Mouse (Mus musculus): ENCODE data around the gene Ccdc158.

DNA sequence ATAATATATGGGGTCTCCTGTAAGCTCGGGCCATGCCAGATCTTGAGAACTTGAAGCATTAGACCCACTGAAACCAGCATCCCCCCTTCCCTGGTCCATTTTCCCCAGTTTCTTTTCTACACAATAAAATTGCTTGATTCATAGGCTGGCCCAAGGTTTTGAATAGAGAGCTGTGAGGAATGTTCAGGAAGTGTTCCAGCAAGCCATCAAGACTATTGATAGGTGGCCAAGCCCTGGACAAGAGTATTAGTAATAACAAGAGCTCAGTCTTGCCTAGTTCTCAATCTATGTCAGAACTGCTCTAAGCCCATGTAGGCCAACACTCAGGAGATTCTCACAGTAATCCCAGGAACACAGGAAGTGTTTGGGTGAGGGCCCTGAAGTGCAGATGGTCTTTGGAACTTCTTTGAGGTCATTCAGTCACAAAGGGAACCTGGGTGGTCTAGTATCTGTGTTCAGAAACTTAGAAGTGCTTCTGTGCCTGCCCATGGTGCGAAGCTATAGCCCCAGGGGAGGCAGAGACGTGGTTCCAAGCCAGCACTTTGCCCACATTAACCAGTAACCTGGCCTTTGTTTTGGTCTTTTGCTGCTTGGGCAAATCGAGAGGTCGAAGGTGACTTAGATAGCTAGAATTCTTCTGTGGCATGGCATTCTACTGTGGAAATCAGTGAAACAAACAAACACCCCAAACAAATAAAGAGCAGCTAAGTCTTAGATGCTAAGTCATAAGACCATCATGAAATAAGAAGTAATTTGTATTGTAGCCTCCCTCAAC, 37.7 kb upstream of the Ccdc158 start:
- no peak for TF ChIP-seq EP300 (IDR thresholded peaks at IDR 0.05; ENCODE audit: insufficient read depth, low read depth, low read length)
- TF ChIP-seq CTCF (IDR thresholded peaks at IDR 0.05): no peak

Data from heart, adult 2 months (tissue).